Mouse (Mus musculus) ZHBTc4 (cell line): ENCODE data around the gene Nkain4.
A peak's percentile ranks its signal among the peaks of the same experiment; 100 is the strongest.

Experiments used
- DNase-seq: peaks from one replicate; pipeline ENCODE4 v3.0.0-alpha.2; 2011; ENCODE audit warnings: low read depth, low spot score

Nkain4 gene

GRCm38 (mm10) chr2:180894029-180894623 lies 60.4 kb downstream of the Nkain4 start:
- peak; percentile 79 for DNase-seq

- no peak for DNase-seq
Measured at GRCm38 (mm10) chr2:180893537-180894028, 60.9 kb downstream of the Nkain4 start.

- DNase-seq: peak; percentile 59
Measured at GRCm38 (mm10) chr2:180892841-180893521, 61.5 kb downstream of the Nkain4 start.

- no peak for DNase-seq
Measured at GRCm38 (mm10) chr2:180891835-180892323, 62.6 kb downstream of the Nkain4 start.

GRCm38 (mm10) chr2:180891075-180891834 lies 63.2 kb downstream of the Nkain4 start:
- DNase-seq: peak; percentile 36

GRCm38 (mm10) chr2:180890422-180891074 lies 64.0 kb downstream of the Nkain4 start:
- DNase-seq: peak; percentile 48

GRCm38 (mm10) chr2:180889921-180890280 lies 64.6 kb downstream of the Nkain4 start:
- DNase-seq: no peak

- no peak for DNase-seq
Measured at GRCm38 (mm10) chr2:180889271-180889920, 65.1 kb downstream of the Nkain4 start.

- peak; percentile 48 for DNase-seq
Measured at GRCm38 (mm10) chr2:180885270-180885669, 69.2 kb downstream of the Nkain4 start.
